Mouse (Mus musculus) adrenal gland, postnatal 0 days (tissue): ENCODE data around the gene Spa17. TPM values are rescaled to one million over a fixed set of nuclear protein-coding genes. Genes with fewer than 3 reads are reported as not detected.

Source experiments
- polyA plus RNA-seq: library from polyadenylated mRNA; unstranded; fragments of >200 nt; fragmentation: Nextera tagmentation; extraction: Ambion mirVana; gene quantifications from 2 replicates; pipeline ENCODE4 v1.2.1, GENCODE M21; 2015

Gene Spa17
- 11.5 and 18.5 TPM in 2 replicates for polyA plus RNA-seq

GRCm38 (mm10) chr9:37613182-37613910 is at the start of gene Spa17:
Gene Spa17, minus strand, starts transcription at chr9:37613722.

GRCm38 (mm10) chr9:37656931-37657481 is 43.5 kb upstream of the Spa17 start, which contains the start of gene Tbrg1:
Gene Tbrg1, minus strand, starts transcription at chr9:37657312.

GRCm38 (mm10) chr9:37554838-37555748 is 58.4 kb downstream of the Spa17 start, which contains the start of gene Siae:
Gene Siae, plus strand, starts transcription at chr9:37555698.

Other genes with a start within 250 kb of the Spa17 start
- gene Hepacam, start 246.4 kb downstream of the Spa17 start, polyA plus RNA-seq: 0.16 and 0.39 TPM in 2 replicates
- gene Robo4, start 211.8 kb downstream of the Spa17 start, polyA plus RNA-seq: 4.3 and 11.5 TPM in 2 replicates
- gene Robo3, start 180.5 kb downstream of the Spa17 start, polyA plus RNA-seq: 0.07 TPM in 1 of 2 replicates, not detected in the other
- 10.8 and 11.0 TPM in 2 replicates for gene Msantd2, start 124.4 kb downstream of the Spa17 start, polyA plus RNA-seq
- gene Esam, start 85.6 kb downstream of the Spa17 start, polyA plus RNA-seq: 23.6 and 44.6 TPM in 2 replicates
- 0.92 and 3.2 TPM in 2 replicates for gene Vsig2, start 74.5 kb downstream of the Spa17 start, polyA plus RNA-seq
- 2.0 and 3.4 TPM in 2 replicates for gene Nrgn, start 60.8 kb downstream of the Spa17 start, polyA plus RNA-seq
- gene Siae, start 58.0 kb downstream of the Spa17 start, polyA plus RNA-seq: 12.8 and 18.8 TPM in 2 replicates
- gene Tbrg1, start 43.6 kb upstream of the Spa17 start, polyA plus RNA-seq: 123 and 129 TPM in 2 replicates
- gene Panx3, start 55.5 kb upstream of the Spa17 start, polyA plus RNA-seq: 0.11 TPM in 1 of 2 replicates, not detected in the other
- not detected in 2 replicates for gene Olfr160, start 102.5 kb upstream of the Spa17 start, polyA plus RNA-seq
- not detected in 2 replicates for gene Olfr874, start 131.4 kb upstream of the Spa17 start, polyA plus RNA-seq
- gene Olfr875, start 158.1 kb upstream of the Spa17 start, polyA plus RNA-seq: not detected in 2 replicates
- gene Olfr876, start 189.3 kb upstream of the Spa17 start, polyA plus RNA-seq: not detected in 2 replicates
- gene Olfr877, start 240.5 kb upstream of the Spa17 start, polyA plus RNA-seq: 0.22 TPM in 1 of 2 replicates, not detected in the other